Mouse (Mus musculus) G1E (cell line): Measurements from ENCODE around the gene Spag7.

Experiments
- CTCF ChIP-seq: IDR thresholded peaks from 2 replicates; pipeline ENCODE4 v1.5.1; 2012; ENCODE audit warnings: low read depth, low read length, inconsistent platforms, mixed read lengths
- GATA1 ChIP-seq: IDR thresholded peaks from 2 replicates; pipeline ENCODE4 v1.6.1; 2012; ENCODE audit warnings: borderline replicate concordance, low read length, inconsistent platforms, mixed read lengths
- GATA2 ChIP-seq: IDR thresholded peaks from 2 replicates; pipeline ENCODE4 v1.6.1; 2012; ENCODE audit warnings: low read depth, low read length, inconsistent platforms, borderline replicate concordance
- POLR2AphosphoS5 ChIP-seq: IDR thresholded peaks from 2 replicates; pipeline ENCODE4 v1.6.1; 2012; ENCODE audit warnings: low read depth, low read length, inconsistent platforms; ENCODE audit not compliant: insufficient replicate concordance
- TAL1 ChIP-seq: conservative IDR thresholded peaks from 2 replicates; pipeline ENCODE4 v1.6.1; 2012; ENCODE audit warnings: low read depth, low read length, inconsistent platforms, mixed read lengths

- no peak for TF ChIP-seq CTCF
- TF ChIP-seq GATA1, result no peak
- no peak for TF ChIP-seq GATA2
- TF ChIP-seq POLR2AphosphoS5, result no peak
- no peak for TF ChIP-seq TAL1
These were observed 1.3 kb upstream of the Spag7 start for GRCm38 (mm10) chr11:70670483-70670882.
